In genomic region chr5:148994706-148995414, GRCm38 (mm10) we compare ENCODE assay signal across 8 mouse cellular contexts. TPM values are rescaled to one million over a fixed set of nuclear protein-coding genes. Genes with fewer than 3 reads are reported as not detected.
DNase-seq lines count a peak whose midpoint lies in the region; ATAC-seq and TF ChIP-seq lines count a peak whose summit lies in the region.

TSS of gene Gm42791 (minus strand) at chr5:148995147.

- peaks cover 26% of the 10 kb centered on the region for H3K4me1 ChIP-seq in forebrain, embryonic 13.5 days
- H3K4me1 ChIP-seq in heart, postnatal 0 days (ENCODE audit: control insufficient read depth, insufficient read depth), result peaks cover 19% of the 10 kb centered on the region; the same call in 1 of the 2 replicates
- H3K4me1 ChIP-seq in liver, embryonic 15.5 days (replicated peaks), result peaks cover 28% of the 10 kb centered on the region
- H3K4me1 ChIP-seq in neural tube, embryonic 12.5 days, result peaks cover 17% of the 10 kb centered on the region
- H3K4me1 ChIP-seq in stomach, postnatal 0 days (replicated peaks; ENCODE audit: control insufficient read depth, insufficient read depth), result no peaks in the 10 kb centered on the region; the same call in 1 of the 2 replicates

- peak within 1 kb of the TSS; percentile 94 for H3K27ac ChIP-seq in forebrain, embryonic 13.5 days
- H3K27ac ChIP-seq in heart, postnatal 0 days (ENCODE audit: low read depth), result peak within 1 kb of the TSS; percentile 86
- H3K27ac ChIP-seq in liver, embryonic 15.5 days (replicated peaks), result peak within 1 kb of the TSS; percentile 78
- H3K27ac ChIP-seq in neural tube, embryonic 12.5 days, result peak within 1 kb of the TSS; percentile 87
- H3K27ac ChIP-seq in stomach, postnatal 0 days (replicated peaks), result peak within 1 kb of the TSS; percentile 98

- DNase-seq in heart, postnatal 0 days (ENCODE audit: low spot score), result peak; percentile 88
- peak; percentile 94 to 97 for DNase-seq in kidney, postnatal 4 days
- DNase-seq in stomach, postnatal 0 days (ENCODE audit: low spot score), result peak; percentile 95

- no peaks in the 10 kb centered on the region; the same call in 1 of the 2 replicates for H3K9me3 ChIP-seq in forebrain, embryonic 13.5 days (replicated peaks)
- H3K9me3 ChIP-seq in heart, postnatal 0 days (replicated peaks; ENCODE audit: control insufficient read depth, low read length), result no peaks in the 10 kb centered on the region
- no peaks in the 10 kb centered on the region for H3K9me3 ChIP-seq in liver, embryonic 15.5 days (replicated peaks)
- H3K9me3 ChIP-seq in neural tube, embryonic 12.5 days, result peaks cover 8% of the 10 kb centered on the region; the same call in 1 of the 2 replicates
- H3K9me3 ChIP-seq in stomach, postnatal 0 days (ENCODE audit: control insufficient read depth, low read length), result no peaks in the 10 kb centered on the region

- under 1% methylated on average over 33 of the region's 33 CpGs for WGBS in forebrain, embryonic 13.5 days
- 1% methylated on average over 33 of the region's 33 CpGs for WGBS in heart, postnatal 0 days
- WGBS in liver, embryonic 15.5 days (ENCODE audit: insufficient replicate concordance), result 3% methylated on average over 33 of the region's 33 CpGs
- under 1% methylated on average over 33 of the region's 33 CpGs for WGBS in neural tube, embryonic 12.5 days
- WGBS in stomach, postnatal 0 days, result 1% methylated on average over 33 of the region's 33 CpGs

- no peaks in the 10 kb centered on the region for H3K36me3 ChIP-seq in forebrain, embryonic 13.5 days (ENCODE audit: poor library complexity, severe bottlenecking)
- H3K36me3 ChIP-seq in heart, postnatal 0 days (replicated peaks; ENCODE audit: control insufficient read depth, insufficient read depth, low read length), result no peaks in the 10 kb centered on the region
- no peaks in the 10 kb centered on the region for H3K36me3 ChIP-seq in liver, embryonic 15.5 days (replicated peaks)
- no peaks in the 10 kb centered on the region; the same call in 1 of the 2 replicates for H3K36me3 ChIP-seq in neural tube, embryonic 12.5 days
- no peaks in the 10 kb centered on the region for H3K36me3 ChIP-seq in stomach, postnatal 0 days (ENCODE audit: control insufficient read depth, insufficient read depth, low read length)

- peak; percentile 64 for ATAC-seq in CD4-positive, CD25-positive, alpha-beta regulatory T cell, adult 4 months
- ATAC-seq in cerebellum, adult (ENCODE audit: insufficient number of reproducible peaks, low FRiP score, low TSS enrichment), result peak; percentile 80
- ATAC-seq in forebrain, embryonic 13.5 days, result peak; percentile 95
- peak; percentile 86 for ATAC-seq in heart, postnatal 0 days (ENCODE audit: insufficient read depth, low read depth)
- peak; percentile 69 for ATAC-seq in liver, embryonic 15.5 days (ENCODE audit: insufficient read depth)
- peak; percentile 83 for ATAC-seq in neural tube, embryonic 12.5 days (ENCODE audit: low FRiP score, low read depth)
- peak; percentile 92 for ATAC-seq in stomach, postnatal 0 days (ENCODE audit: low FRiP score, low TSS enrichment)

- peak within 1 kb of the TSS; percentile 77 for H3K9ac ChIP-seq in forebrain, embryonic 13.5 days
- H3K9ac ChIP-seq in heart, postnatal 0 days (replicated peaks; ENCODE audit: low read depth, low read length), result peak within 1 kb of the TSS; percentile 66
- H3K9ac ChIP-seq in liver, embryonic 15.5 days, result peak within 1 kb of the TSS; percentile 60
- H3K9ac ChIP-seq in neural tube, embryonic 12.5 days, result peak within 1 kb of the TSS; percentile 69
- H3K9ac ChIP-seq in stomach, postnatal 0 days (ENCODE audit: low read length), result peak within 1 kb of the TSS; percentile 79

- no peak for TF ChIP-seq CTCF in heart, postnatal 0 days (IDR thresholded peaks at IDR 0.05; ENCODE audit: low read depth)
- no peak for TF ChIP-seq CTCF in stomach, postnatal 0 days (IDR thresholded peaks at IDR 0.05; ENCODE audit: low read depth)

- H3K4me3 ChIP-seq in forebrain, embryonic 13.5 days, result peak within 1 kb of the TSS; percentile 51
- H3K4me3 ChIP-seq in heart, postnatal 0 days (ENCODE audit: low read depth, low read length), result peak within 1 kb of the TSS; percentile 52
- H3K4me3 ChIP-seq in liver, embryonic 15.5 days (replicated peaks), result peak within 1 kb of the TSS; percentile 58
- H3K4me3 ChIP-seq in neural tube, embryonic 12.5 days, result peak within 1 kb of the TSS; percentile 50
- peak within 1 kb of the TSS; percentile 58 for H3K4me3 ChIP-seq in stomach, postnatal 0 days (ENCODE audit: low read depth, low read length)

- peak; percentile 86 for TF ChIP-seq EP300 in heart, postnatal 0 days (IDR thresholded peaks at IDR 0.05; ENCODE audit: low read depth)
- TF ChIP-seq EP300 in stomach, postnatal 0 days (optimal IDR thresholded peaks at IDR 0.05), result no peak

- H3K27me3 ChIP-seq in forebrain, embryonic 13.5 days, result no peaks in the 10 kb centered on the region
- no peaks in the 10 kb centered on the region for H3K27me3 ChIP-seq in heart, postnatal 0 days (ENCODE audit: control insufficient read depth, insufficient read depth, low read length)
- no peaks in the 10 kb centered on the region for H3K27me3 ChIP-seq in liver, embryonic 15.5 days
- no peaks in the 10 kb centered on the region for H3K27me3 ChIP-seq in neural tube, embryonic 12.5 days (replicated peaks)
- H3K27me3 ChIP-seq in stomach, postnatal 0 days (ENCODE audit: control insufficient read depth, insufficient read depth, low read length), result no peaks in the 10 kb centered on the region

- H3K4me2 ChIP-seq in forebrain, embryonic 13.5 days, result peak within 1 kb of the TSS; percentile 73
- peak within 1 kb of the TSS; percentile 73 for H3K4me2 ChIP-seq in heart, postnatal 0 days (ENCODE audit: low read depth, low read length)
- peak within 1 kb of the TSS; percentile 81 for H3K4me2 ChIP-seq in liver, embryonic 15.5 days
- H3K4me2 ChIP-seq in neural tube, embryonic 12.5 days (replicated peaks), result peak within 1 kb of the TSS; percentile 70
- peak within 1 kb of the TSS; percentile 86 for H3K4me2 ChIP-seq in stomach, postnatal 0 days (replicated peaks; ENCODE audit: low read depth)

RNA-seq across cellular contexts. Expression of gene Gm42791, which starts in this region (rescaled TPM):
- polyA plus RNA-seq in CD4-positive, CD25-positive, alpha-beta regulatory T cell, adult 4 months (2017; shearing (Covaris generic)), result 1 to 10 TPM; 1.3 to 1.4 TPM
- polyA plus RNA-seq in forebrain, embryonic 13.5 days (2015; fragmentation: Nextera tagmentation; extraction: Ambion mirVana), result 3.5 and 10.1 TPM in 2 replicates
- not detected in 2 replicates for total RNA-seq in heart, postnatal 0 days (2014; rRNA removed; ENCODE audit: low replicate concordance)
- 1.00 and 2.7 TPM in 2 replicates for polyA plus RNA-seq in heart, postnatal 0 days (2015; fragmentation: Nextera tagmentation; extraction: Ambion mirVana)
- polyA plus RNA-seq in liver, embryonic 15.5 days (2015; fragmentation: Nextera tagmentation; extraction: Ambion mirVana), result 1.1 TPM in 1 of 2 replicates, not detected in the other
- 2.6 and 3.6 TPM in 2 replicates for polyA plus RNA-seq in neural tube, embryonic 12.5 days (2016; fragmentation: Nextera tagmentation; extraction: Ambion mirVana)
- 0.99 TPM in 1 of 2 replicates, not detected in the other for polyA plus RNA-seq in stomach, postnatal 0 days (2015; fragmentation: Nextera tagmentation; extraction: Ambion mirVana)

Comparison
In these comparisons a context has a peak if more than half of its experiments do, and no peak if none do; other contexts are left out.
1. Peak in every context shown above with its lines: DNase-seq, ATAC-seq, H3K4me3 ChIP-seq and H3K27ac ChIP-seq.
2. Peak in DNase-seq, ATAC-seq, H3K4me3 ChIP-seq, H3K27ac ChIP-seq, H3K9ac ChIP-seq and H3K4me2 ChIP-seq in stomach, postnatal 0 days; RNA of the gene not detected or under 1 TPM.